Mouse (Mus musculus): ENCODE measurements around the gene Tesc.

GRCm38 (mm10) chr5:118051981-118052662 lies 24.6 kb downstream of the Tesc start:
- TF ChIP-seq TAL1 (IDR thresholded peaks at IDR 0.05; ENCODE audit: low read length) = no peak
- TF ChIP-seq GATA1 (IDR thresholded peaks at IDR 0.05; ENCODE audit: low read length) = no peak

All from erythroblast, embryonic 14.5 days (primary cell).